Mouse (Mus musculus) bone marrow macrophage, adult 2 months (primary cell): ENCODE measurements around the gene Slc22a20.

Source experiments
- CTCF ChIP-seq: IDR thresholded peaks from 2 replicates; pipeline ENCODE4 v1.5.1; 2012; ENCODE audit warnings: low read depth, mild to moderate bottlenecking, low read length, moderate library complexity
- POLR2A ChIP-seq: IDR thresholded peaks from 2 replicates; pipeline ENCODE4 v1.6.1; 2012; ENCODE audit warnings: mild to moderate bottlenecking, low read depth, low read length, borderline replicate concordance

- TF ChIP-seq POLR2A: no peak
- TF ChIP-seq CTCF: peak; percentile 86
These were observed 61.8 kb downstream of the Slc22a20 start for GRCm38 (mm10) chr19:5923990-5924712.
